Mouse (Mus musculus): ENCODE results near the gene H2afy2.

The H2afy2 gene

DNA sequence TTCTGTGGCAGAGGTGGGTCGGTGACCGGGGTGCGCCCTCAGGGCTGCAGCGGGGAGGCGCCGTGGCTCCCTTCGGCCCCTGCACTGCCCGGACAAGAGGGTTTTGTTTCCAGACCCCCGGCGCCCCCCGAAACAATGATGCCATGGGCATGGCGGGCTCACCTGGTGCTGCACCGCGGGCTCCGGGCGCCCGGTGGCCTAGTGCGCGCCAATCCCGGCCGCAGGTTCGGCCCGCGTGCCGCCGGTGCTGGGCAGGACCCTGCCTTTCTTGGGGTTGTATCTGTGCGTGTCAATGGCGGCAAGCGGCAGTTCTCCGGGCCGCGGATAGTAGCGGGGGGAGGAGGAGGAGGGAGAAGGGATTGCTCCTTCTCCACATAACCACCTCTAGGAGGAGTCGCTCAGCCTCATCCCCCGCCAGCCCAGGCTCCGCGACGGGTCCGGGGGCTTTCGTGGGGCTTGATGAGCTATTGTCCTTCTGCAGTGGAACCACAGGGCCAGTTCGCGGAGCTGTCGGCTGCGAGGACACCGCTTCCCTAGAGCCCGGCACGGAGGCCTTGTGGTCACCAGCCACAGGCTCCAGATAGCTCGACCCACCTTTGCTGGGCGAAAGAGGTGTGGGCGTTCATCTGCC is at the start of gene H2afy2:
H2afy2 (minus strand) TSS at position 527 of the 631 bp plus-strand sequence.
- peak; percentile 66 for DNase-seq (ENCODE audit: low spot score)

DNA sequence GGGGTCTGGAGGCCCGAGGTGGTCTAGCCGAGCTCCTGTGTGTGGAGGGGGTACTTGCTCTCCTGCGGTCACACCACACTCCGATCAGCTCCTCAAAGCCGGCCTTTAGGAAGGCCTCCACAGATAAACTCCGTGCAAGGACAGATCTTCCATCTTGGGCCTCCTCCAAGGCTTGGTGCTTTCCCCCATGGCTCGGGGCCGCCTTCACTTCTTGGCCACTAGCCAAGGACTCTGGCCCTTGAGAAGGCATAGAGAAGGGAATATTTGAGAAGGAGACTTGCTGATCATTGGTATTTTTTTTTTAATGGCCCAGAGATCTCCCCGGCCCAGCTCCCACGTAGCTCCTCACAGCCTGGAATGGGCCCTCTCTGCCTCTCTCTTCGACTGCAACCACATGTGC is 48.8 kb upstream of the H2afy2 start:
- DNase-seq (ENCODE audit: low spot score), result no peak

- no peak for DNase-seq (ENCODE audit: low spot score)
These were observed 47.8 kb upstream of the H2afy2 start for GRCm38 (mm10) chr10:61831741-61832140.

GRCm38 (mm10) chr10:61831251-61831650 is 47.3 kb upstream of the H2afy2 start:
- DNase-seq (ENCODE audit: low spot score), result no peak

- DNase-seq (ENCODE audit: low spot score), result no peak
These were observed 46.9 kb upstream of the H2afy2 start for GRCm38 (mm10) chr10:61830817-61831216.

GRCm38 (mm10) chr10:61829046-61829445 is 45.1 kb upstream of the H2afy2 start:
- DNase-seq (ENCODE audit: low spot score), result no peak

DNA sequence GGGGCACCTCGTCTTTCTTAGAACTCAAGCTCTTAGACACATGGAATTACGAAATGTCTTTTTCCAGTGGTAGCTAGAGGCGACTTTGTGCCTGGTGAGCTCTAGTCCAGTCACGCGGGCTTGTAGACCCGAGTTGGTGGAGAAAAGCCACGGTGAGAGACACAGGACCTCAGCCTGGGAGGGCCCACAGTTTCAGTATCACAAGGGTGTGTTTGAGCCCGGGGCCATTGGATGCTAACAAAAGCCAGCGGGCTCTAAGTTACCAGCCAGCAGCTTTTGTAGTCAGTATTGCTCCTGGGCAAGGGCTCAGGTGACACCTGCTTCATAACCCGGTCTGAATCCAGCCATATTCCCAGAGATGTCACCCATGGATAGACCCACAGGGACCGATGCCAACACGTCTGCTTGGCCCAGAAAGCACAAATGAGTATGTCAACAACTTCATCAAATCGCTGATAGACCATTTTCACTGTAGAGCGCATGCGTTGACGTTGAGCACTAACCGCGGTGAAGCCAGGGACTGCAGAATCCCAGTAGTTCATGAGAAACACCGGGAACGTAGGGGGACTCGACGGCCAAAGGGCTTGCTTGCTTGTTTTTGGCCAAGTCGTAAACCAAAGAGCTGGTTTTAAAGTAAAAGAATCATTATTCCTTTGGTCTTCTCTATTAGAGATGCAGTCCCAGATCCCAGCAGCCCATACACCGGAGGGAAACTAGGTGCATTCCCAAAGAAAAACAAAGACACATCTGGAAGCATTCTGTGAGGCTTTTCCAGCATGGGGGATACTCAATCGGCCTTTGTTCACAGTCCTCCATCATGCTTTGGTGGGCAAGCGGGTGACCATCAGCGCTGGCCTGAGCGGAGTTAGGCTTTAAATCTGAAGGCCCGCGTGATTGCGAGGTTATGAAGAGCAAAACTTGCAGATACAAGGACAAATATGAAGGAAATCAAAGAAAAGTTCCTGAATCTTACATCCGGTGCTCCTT is 44.3 kb upstream of the H2afy2 start:
- no peak for DNase-seq (ENCODE audit: low spot score)

- DNase-seq (ENCODE audit: low spot score), result no peak
These were observed 42.9 kb upstream of the H2afy2 start for GRCm38 (mm10) chr10:61826753-61827435.

GRCm38 (mm10) chr10:61825979-61826752 is 42.2 kb upstream of the H2afy2 start:
- no peak for DNase-seq (ENCODE audit: low spot score)

GRCm38 (mm10) chr10:61825536-61825935 is 41.6 kb upstream of the H2afy2 start:
- DNase-seq (ENCODE audit: low spot score), result no peak

DNA sequence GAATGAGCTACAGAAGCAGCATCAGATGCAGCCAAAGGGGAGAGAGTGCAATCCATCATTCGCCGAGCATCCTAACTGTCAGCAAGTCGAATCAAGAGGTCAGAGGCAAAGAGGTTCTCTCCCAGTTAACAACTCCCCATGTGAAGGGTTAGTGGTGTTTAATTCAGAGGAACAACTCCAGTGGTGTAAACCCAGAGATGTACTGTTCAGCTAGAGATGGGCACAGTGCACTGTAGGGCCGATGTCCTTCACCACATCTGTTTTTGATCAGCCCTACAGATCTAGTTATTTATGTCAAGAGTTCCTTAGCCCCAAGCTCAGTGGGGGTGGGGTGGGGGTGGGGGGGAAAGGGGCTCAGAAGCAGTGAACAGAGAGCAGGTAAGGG is 39.8 kb upstream of the H2afy2 start:
- DNase-seq (ENCODE audit: low spot score), result no peak

GRCm38 (mm10) chr10:61822968-61823730 is 39.2 kb upstream of the H2afy2 start:
- DNase-seq (ENCODE audit: low spot score), result no peak

DNA sequence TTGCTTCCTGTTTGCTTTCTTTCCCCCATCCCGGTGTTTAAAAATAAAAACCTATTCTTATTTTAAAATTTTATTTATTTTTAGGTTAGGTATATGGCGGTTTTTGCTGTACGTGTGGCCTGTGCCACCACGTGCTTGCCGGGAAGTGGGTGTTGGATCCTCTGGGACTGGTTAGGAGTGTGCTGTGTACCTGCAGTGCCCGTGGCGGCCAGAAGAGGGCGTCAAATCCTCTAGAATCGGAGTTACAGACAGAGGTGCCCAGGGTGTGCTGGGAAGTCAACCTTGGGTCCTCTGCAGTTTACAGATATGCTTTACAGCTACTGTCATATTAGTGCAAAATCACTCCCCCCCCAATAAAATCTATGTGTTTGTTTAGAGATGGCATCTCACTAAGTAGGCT is 36.1 kb upstream of the H2afy2 start:
- no peak for DNase-seq (ENCODE audit: low spot score)

- DNase-seq (ENCODE audit: low spot score), result no peak
These were observed 28.0 kb upstream of the H2afy2 start for GRCm38 (mm10) chr10:61811987-61812386.

- DNase-seq (ENCODE audit: low spot score), result no peak
These were observed 14.2 kb upstream of the H2afy2 start for GRCm38 (mm10) chr10:61798133-61798576.

DNA sequence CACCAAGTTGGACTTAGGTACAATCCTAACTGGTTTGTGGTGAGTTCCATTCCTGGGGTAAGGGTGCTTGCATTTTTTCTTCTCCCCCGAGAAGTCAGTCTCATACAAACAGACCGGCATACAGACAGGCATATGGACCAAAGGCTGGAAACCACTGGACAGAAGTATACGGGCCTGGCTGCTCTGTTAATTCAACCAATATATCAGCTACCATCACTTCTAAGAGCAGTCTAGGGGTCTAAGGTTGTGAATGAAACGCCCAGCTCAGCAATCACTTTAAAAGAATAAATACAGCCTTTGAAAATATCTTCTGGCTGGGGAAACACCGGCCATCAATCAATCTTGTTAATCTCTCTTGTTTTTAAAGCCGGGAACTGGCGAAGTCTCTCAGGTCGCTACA is 11.5 kb upstream of the H2afy2 start:
- no peak for DNase-seq (ENCODE audit: low spot score)

GRCm38 (mm10) chr10:61794971-61795370 is 11.0 kb upstream of the H2afy2 start:
- DNase-seq (ENCODE audit: low spot score), result no peak

- DNase-seq (ENCODE audit: low spot score), result no peak
These were observed 9.1 kb upstream of the H2afy2 start for GRCm38 (mm10) chr10:61793015-61793414.

GRCm38 (mm10) chr10:61788499-61788898 is 4.6 kb upstream of the H2afy2 start:
- DNase-seq (ENCODE audit: low spot score), result no peak

DNA sequence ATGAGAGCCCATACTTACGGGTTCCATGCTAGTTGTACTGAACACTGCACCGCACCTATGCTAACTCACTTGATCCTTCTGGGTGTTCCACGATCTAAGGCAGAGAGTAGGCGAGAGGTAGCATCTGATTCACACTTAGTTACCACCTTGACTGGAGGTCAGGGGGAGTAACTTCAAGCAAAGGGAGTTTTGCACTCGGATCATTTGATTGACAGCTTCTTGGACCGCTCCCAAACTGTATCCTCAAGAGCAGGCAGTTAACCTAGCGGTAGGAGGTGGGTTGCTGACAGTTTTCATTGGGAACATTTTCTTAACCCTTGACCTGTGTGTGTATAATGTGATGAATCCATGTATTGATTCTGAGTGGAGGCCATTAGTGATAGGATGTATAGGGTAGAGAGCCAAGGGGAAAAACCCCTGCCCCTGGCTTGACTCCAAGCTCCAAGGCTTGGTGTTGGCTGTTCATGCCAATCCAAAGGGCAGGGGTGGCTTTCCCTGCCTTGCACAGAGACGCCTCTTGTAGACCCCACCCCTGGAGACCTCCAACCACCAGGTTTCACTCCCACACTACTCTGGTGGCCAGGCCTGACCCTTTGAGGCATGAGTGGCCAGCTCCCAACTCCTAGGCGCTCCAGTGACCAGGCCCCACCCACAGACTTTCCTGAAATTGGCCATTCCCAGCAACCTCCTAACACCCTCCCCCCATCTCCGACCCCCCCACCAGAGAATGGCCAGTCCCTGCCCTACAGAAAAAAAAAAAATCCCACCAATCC is 3.8 kb upstream of the H2afy2 start:
- DNase-seq (ENCODE audit: low spot score), result no peak
